Mouse (Mus musculus) heart, embryonic 12.5 days (tissue): ENCODE data around the gene Pde7b. TPM values are rescaled to one million over a fixed set of nuclear protein-coding genes. Genes with fewer than 3 reads are reported as not detected.

ENCODE experiments used
- ATAC-seq: fragments of 200-750 bp; cut with Nextera tagmentation; 2 replicates; pipeline ENCODE4 v1.8.0; 2017; ENCODE audit warnings: moderate TSS enrichment, moderate library complexity; ENCODE audit not compliant: insufficient number of reproducible peaks, low FRiP score
- H3K27ac ChIP-seq: fragments of 300-500 bp; sonication (generic); 2 replicates; pipeline ENCODE4 v1.5.1; 2016; ENCODE audit warnings: mild to moderate bottlenecking, moderate library complexity; ENCODE audit not compliant: poor library complexity, severe bottlenecking
- H3K27me3 ChIP-seq: fragments of 300-500 bp; sonication (generic); replicated peaks from 2 replicates; pipeline ENCODE4 v1.6.1; 2016; ENCODE audit warnings: mild to moderate bottlenecking, moderate library complexity
- H3K36me3 ChIP-seq: fragments of 300-500 bp; sonication (generic); 2 replicates; pipeline ENCODE4 v1.6.1; 2016; ENCODE audit warnings: mild to moderate bottlenecking, moderate library complexity
- H3K4me1 ChIP-seq: fragments of 300-500 bp; sonication (generic); replicated peaks from 2 replicates; pipeline ENCODE4 v1.6.1; 2016; ENCODE audit warnings: mild to moderate bottlenecking
- H3K4me2 ChIP-seq: fragments of 300-500 bp; sonication (generic); 2 replicates; pipeline ENCODE4 v1.6.1; 2016; ENCODE audit warnings: mild to moderate bottlenecking, moderate library complexity
- H3K4me3 ChIP-seq: fragments of 300-500 bp; sonication (generic); 2 replicates; pipeline ENCODE4 v1.5.1; 2016; ENCODE audit warnings: mild to moderate bottlenecking
- H3K9ac ChIP-seq: fragments of 300-500 bp; sonication (generic); 2 replicates; pipeline ENCODE4 v1.6.1; 2016; ENCODE audit warnings: mild to moderate bottlenecking, moderate library complexity
- H3K9me3 ChIP-seq: fragments of 300-500 bp; sonication (generic); replicated peaks from 2 replicates; pipeline ENCODE4 v1.6.1; 2016; ENCODE audit warnings: mild to moderate bottlenecking, moderate library complexity
- WGBS: fragments of 180-500 bp; shearing (Covaris S2); methylation state at CpG from one replicate; pipeline ENCODE4 v1.1.7; 2016; 5-methylcytosine and 5-hydroxymethylcytosine counted together
- polyA plus RNA-seq: library from polyadenylated mRNA; unstranded; fragments of >200 nt; fragmentation: Nextera tagmentation; extraction: Ambion mirVana; gene quantifications from 2 replicates; pipeline ENCODE4 v1.2.1, GENCODE M21; 2016

The Pde7b gene
- polyA plus RNA-seq, 1 experiment from 2014 or later: 16.3 TPM

GRCm38 (mm10) chr10:20492216-20492964 is 232.5 kb downstream of the Pde7b start:
- Histone ChIP-seq H3K27me3 (no peaks in the 10 kb centered on the region), H3K4me1 (peaks cover 52% of the 10 kb centered on the region), H3K4me3 (no peak overlapping the region), H3K27ac (peak overlapping the region; percentile 78), H3K4me2 (no peak overlapping the region; the same call in 1 of the 2 replicates), H3K9ac (no peak overlapping the region), H3K9me3 (no peaks in the 10 kb centered on the region), H3K36me3 (no peaks in the 10 kb centered on the region)
- 40% methylated on average over 11 of the region's 11 CpGs for WGBS
- peak; percentile 46 for ATAC-seq

GRCm38 (mm10) chr10:20490775-20491174 is 234.1 kb downstream of the Pde7b start:
- peaks cover 66% of the 10 kb centered on the region for H3K4me1 ChIP-seq
- no peaks in the 10 kb centered on the region for H3K9me3 ChIP-seq
- no peak overlapping the region for H3K4me2 ChIP-seq
- ATAC-seq: no peak
- H3K27ac ChIP-seq: no peak overlapping the region
- no peak overlapping the region for H3K9ac ChIP-seq
- H3K4me3 ChIP-seq: no peak overlapping the region
- 33% methylated on average over 1 of the region's 1 CpGs for WGBS
- no peaks in the 10 kb centered on the region for H3K36me3 ChIP-seq
- H3K27me3 ChIP-seq: no peaks in the 10 kb centered on the region

GRCm38 (mm10) chr10:20490281-20490680 is 234.6 kb downstream of the Pde7b start:
- H3K4me2 ChIP-seq: no peak overlapping the region
- no peak for ATAC-seq
- no peak overlapping the region for H3K9ac ChIP-seq
- no peaks in the 10 kb centered on the region for H3K36me3 ChIP-seq
- H3K9me3 ChIP-seq: no peaks in the 10 kb centered on the region
- WGBS: 76% methylated on average over 8 of the region's 8 CpGs
- no peaks in the 10 kb centered on the region for H3K27me3 ChIP-seq
- H3K27ac ChIP-seq: no peak overlapping the region
- H3K4me1 ChIP-seq: peaks cover 66% of the 10 kb centered on the region
- no peak overlapping the region for H3K4me3 ChIP-seq

GRCm38 (mm10) chr10:20486461-20487253 is 238.2 kb downstream of the Pde7b start:
- Histone ChIP-seq H3K36me3 (no peaks in the 10 kb centered on the region), H3K4me3 (no peak overlapping the region), H3K27ac (peak overlapping the region; percentile 78), H3K27me3 (no peaks in the 10 kb centered on the region), H3K4me1 (peaks cover 52% of the 10 kb centered on the region), H3K9ac (0 out of 2 replicates have a peak overlapping the region, but pooled peaks have one; percentile 27), H3K9me3 (no peaks in the 10 kb centered on the region), H3K4me2 (peak overlapping the region; percentile 39)
- 18% methylated on average over 19 of the region's 19 CpGs for WGBS
- peak; percentile 93 for ATAC-seq

- H3K27me3 ChIP-seq: no peaks in the 10 kb centered on the region
- H3K27ac ChIP-seq: peak overlapping the region; percentile 78
- H3K4me2 ChIP-seq: no peak overlapping the region; the same call in 1 of the 2 replicates
- no peak for ATAC-seq
- H3K4me3 ChIP-seq: no peak overlapping the region
- H3K9me3 ChIP-seq: no peaks in the 10 kb centered on the region
- no peaks in the 10 kb centered on the region for H3K36me3 ChIP-seq
- 74% methylated on average over 3 of the region's 3 CpGs for WGBS
- H3K4me1 ChIP-seq: peaks cover 55% of the 10 kb centered on the region
- H3K9ac ChIP-seq: no peak overlapping the region
Measured at GRCm38 (mm10) chr10:20485816-20486215, 239.1 kb downstream of the Pde7b start.

- H3K9ac ChIP-seq: no peak overlapping the region
- H3K27ac ChIP-seq: no peak overlapping the region
- no peaks in the 10 kb centered on the region for H3K9me3 ChIP-seq
- H3K4me1 ChIP-seq: peaks cover 29% of the 10 kb centered on the region
- 64% methylated on average over 8 of the region's 8 CpGs for WGBS
- 0 out of 2 replicates have a peak, but pooled peaks cover 3% of the 10 kb centered on the region for H3K36me3 ChIP-seq
- no peak overlapping the region for H3K4me3 ChIP-seq
- H3K27me3 ChIP-seq: no peaks in the 10 kb centered on the region
- no peak overlapping the region for H3K4me2 ChIP-seq
- ATAC-seq: no peak
Measured at GRCm38 (mm10) chr10:20479481-20479880, 245.4 kb downstream of the Pde7b start.

- H3K27ac ChIP-seq: no peak overlapping the region; the same call in 1 of the 2 replicates
- H3K9ac ChIP-seq: no peak overlapping the region
- H3K9me3 ChIP-seq: no peaks in the 10 kb centered on the region
- no peak overlapping the region for H3K4me3 ChIP-seq
- H3K27me3 ChIP-seq: no peaks in the 10 kb centered on the region
- H3K4me1 ChIP-seq: peaks cover 35% of the 10 kb centered on the region
- ATAC-seq: no peak
- WGBS: 67% methylated on average over 8 of the region's 8 CpGs
- 0 out of 2 replicates have a peak, but pooled peaks cover 3% of the 10 kb centered on the region for H3K36me3 ChIP-seq
- H3K4me2 ChIP-seq: no peak overlapping the region
Measured at GRCm38 (mm10) chr10:20478456-20478855, 246.4 kb downstream of the Pde7b start.

- Histone ChIP-seq H3K9me3 (no peaks in the 10 kb centered on the region), H3K27me3 (no peaks in the 10 kb centered on the region), H3K4me2 (no peak overlapping the region), H3K27ac (no peak overlapping the region), H3K4me3 (no peak overlapping the region), H3K4me1 (peaks cover 18% of the 10 kb centered on the region), H3K36me3 (0 out of 2 replicates have a peak, but pooled peaks cover 3% of the 10 kb centered on the region), H3K9ac (no peak overlapping the region)
- 52% methylated on average over 7 of the region's 7 CpGs for WGBS
- ATAC-seq: no peak
Measured at GRCm38 (mm10) chr10:20474831-20475230, 250.0 kb downstream of the Pde7b start.

- no peak overlapping the region for H3K27ac ChIP-seq
- no peaks in the 10 kb centered on the region for H3K27me3 ChIP-seq
- no peaks in the 10 kb centered on the region for H3K9me3 ChIP-seq
- 69% methylated on average over 9 of the region's 9 CpGs for WGBS
- H3K9ac ChIP-seq: no peak overlapping the region
- peaks cover 14% of the 10 kb centered on the region for H3K4me1 ChIP-seq
- no peak overlapping the region for H3K4me2 ChIP-seq
- no peak for ATAC-seq
- H3K4me3 ChIP-seq: no peak overlapping the region
- 0 out of 2 replicates have a peak, but pooled peaks cover 3% of the 10 kb centered on the region for H3K36me3 ChIP-seq
Measured at GRCm38 (mm10) chr10:20474036-20474435, 250.8 kb downstream of the Pde7b start.

- H3K4me1 ChIP-seq: peaks cover 10% of the 10 kb centered on the region; the same call in 1 of the 2 replicates
- no peak overlapping the region for H3K4me3 ChIP-seq
- no peak overlapping the region for H3K27ac ChIP-seq
- no peak for ATAC-seq
- H3K27me3 ChIP-seq: no peaks in the 10 kb centered on the region
- 0 out of 2 replicates have a peak, but pooled peaks cover 3% of the 10 kb centered on the region for H3K36me3 ChIP-seq
- no peak overlapping the region for H3K9ac ChIP-seq
- no peak overlapping the region for H3K4me2 ChIP-seq
- H3K9me3 ChIP-seq: no peaks in the 10 kb centered on the region
- WGBS: 89% methylated on average over 5 of the region's 5 CpGs
Measured at GRCm38 (mm10) chr10:20473505-20473904, 251.4 kb downstream of the Pde7b start.

GRCm38 (mm10) chr10:20472007-20472406 is 252.9 kb downstream of the Pde7b start:
- Histone ChIP-seq H3K4me1 (peaks cover 9% of the 10 kb centered on the region; the same call in 1 of the 2 replicates), H3K4me2 (no peak overlapping the region), H3K9ac (no peak overlapping the region), H3K9me3 (no peaks in the 10 kb centered on the region), H3K4me3 (no peak overlapping the region), H3K27me3 (no peaks in the 10 kb centered on the region), H3K27ac (no peak overlapping the region), H3K36me3 (0 out of 2 replicates have a peak, but pooled peaks cover 3% of the 10 kb centered on the region)
- 82% methylated on average over 8 of the region's 8 CpGs for WGBS
- ATAC-seq: no peak
